Mouse (Mus musculus) heart, embryonic 13.5 days (tissue): Measurements from ENCODE around the gene Ctnnd1. TPM values are rescaled to one million over a fixed set of nuclear protein-coding genes. Genes with fewer than 3 reads are reported as not detected.

ENCODE experiments used
- ATAC-seq: fragments of 200-750 bp; cut with Nextera tagmentation; 2 replicates; pipeline ENCODE4 v1.8.0; 2017; ENCODE audit warnings: moderate TSS enrichment; ENCODE audit not compliant: insufficient number of reproducible peaks, low FRiP score, low TSS enrichment; ENCODE audit errors: extremely low read depth
- H3K27ac ChIP-seq: fragments of 300-500 bp; sonication (generic); replicated peaks from 2 replicates; pipeline ENCODE4 v1.5.1; 2015; ENCODE audit warnings: moderate library complexity, mild to moderate bottlenecking, inconsistent platforms
- H3K27me3 ChIP-seq: fragments of 300-500 bp; sonication (generic); replicated peaks from 2 replicates; pipeline ENCODE4 v1.6.1; 2015; ENCODE audit warnings: mild to moderate bottlenecking, inconsistent platforms
- H3K36me3 ChIP-seq: fragments of 300-500 bp; sonication (generic); 2 replicates; pipeline ENCODE4 v1.6.1; 2015; ENCODE audit warnings: mild to moderate bottlenecking, inconsistent platforms
- H3K4me1 ChIP-seq: fragments of 300-500 bp; sonication (generic); 2 replicates; pipeline ENCODE4 v1.6.1; 2015; ENCODE audit warnings: inconsistent platforms
- H3K4me2 ChIP-seq: fragments of 300-500 bp; sonication (generic); 2 replicates; pipeline ENCODE4 v1.6.1; 2015; ENCODE audit warnings: inconsistent platforms, mild to moderate bottlenecking, moderate library complexity
- H3K4me3 ChIP-seq: fragments of 300-500 bp; sonication (generic); 2 replicates; pipeline ENCODE4 v1.5.1; 2015; ENCODE audit warnings: moderate library complexity, mild to moderate bottlenecking, inconsistent platforms
- H3K9ac ChIP-seq: fragments of 300-500 bp; sonication (generic); 2 replicates; pipeline ENCODE4 v1.6.1; 2015; ENCODE audit warnings: inconsistent platforms, mild to moderate bottlenecking, moderate library complexity
- H3K9me3 ChIP-seq: fragments of 300-500 bp; sonication (generic); 2 replicates; pipeline ENCODE4 v1.6.1; 2016; ENCODE audit warnings: inconsistent platforms
- WGBS: fragments of 180-500 bp; shearing (Covaris S2); methylation state at CpG from one replicate; pipeline ENCODE4 v1.1.7; 2015; ENCODE audit warnings: mixed read lengths; 5-methylcytosine and 5-hydroxymethylcytosine counted together
- polyA plus RNA-seq: library from polyadenylated mRNA; unstranded; fragments of >200 nt; fragmentation: Nextera tagmentation; extraction: Ambion mirVana; gene quantifications from 2 replicates; pipeline ENCODE4 v1.2.1, GENCODE M21; 2015

Gene Ctnnd1
- polyA plus RNA-seq, 1 experiment from 2014 or later, result 63.6 TPM

GRCm38 (mm10) chr2:84670569-84670933 is 20.0 kb upstream of the Ctnnd1 start, which contains the start of gene Selenoh:
Selenoh (minus strand) TSS chr2:84670770.
- Histone ChIP-seq H3K9me3 (no peaks in the 10 kb centered on the region), H3K36me3 (peaks cover 49% of the 10 kb centered on the region), H3K27me3 (no peaks in the 10 kb centered on the region), H3K4me2 (peak within 1 kb of the TSS; percentile 81), H3K27ac (peak within 1 kb of the TSS; percentile 95), H3K9ac (peak within 1 kb of the TSS; percentile 98), H3K4me3 (peak within 1 kb of the TSS; percentile 96), H3K4me1 (peaks cover 22% of the 10 kb centered on the region)
- peak; percentile 81 for ATAC-seq
- WGBS, result under 1% methylated on average over 20 of the region's 20 CpGs

- H3K4me3 ChIP-seq, result peak overlapping the region; percentile 96
- peaks cover 22% of the 10 kb centered on the region for H3K4me1 ChIP-seq
- 3% methylated on average over 39 of the region's 39 CpGs for WGBS
- H3K27me3 ChIP-seq, result no peaks in the 10 kb centered on the region
- peaks cover 43% of the 10 kb centered on the region for H3K36me3 ChIP-seq
- H3K4me2 ChIP-seq, result peak overlapping the region; percentile 81
- H3K27ac ChIP-seq, result peak overlapping the region; percentile 95
- H3K9ac ChIP-seq, result peak overlapping the region; percentile 98
- ATAC-seq, result peak; percentile 28; the same call in 1 of the 2 replicates
- no peaks in the 10 kb centered on the region for H3K9me3 ChIP-seq
These were observed 19.4 kb upstream of the Ctnnd1 start for GRCm38 (mm10) chr2:84669828-84670568.

- 0 out of 2 replicates have a peak overlapping the region, but pooled peaks have one; percentile 18 for H3K4me2 ChIP-seq
- no peak overlapping the region for H3K4me3 ChIP-seq
- ATAC-seq, result no peak
- no peaks in the 10 kb centered on the region for H3K27me3 ChIP-seq
- WGBS, result 53% methylated on average over 12 of the region's 12 CpGs
- H3K9ac ChIP-seq, result 0 out of 2 replicates have a peak overlapping the region, but pooled peaks have one; percentile 44
- peaks cover 17% of the 10 kb centered on the region for H3K36me3 ChIP-seq
- peaks cover 17% of the 10 kb centered on the region for H3K4me1 ChIP-seq
- peak overlapping the region; percentile 73 for H3K27ac ChIP-seq
- no peaks in the 10 kb centered on the region for H3K9me3 ChIP-seq
These were observed 15.5 kb upstream of the Ctnnd1 start for GRCm38 (mm10) chr2:84666081-84666480.

GRCm38 (mm10) chr2:84662866-84663265 is 12.3 kb upstream of the Ctnnd1 start:
- Histone ChIP-seq H3K9ac (no peak overlapping the region), H3K4me3 (no peak overlapping the region), H3K27ac (no peak overlapping the region), H3K9me3 (no peaks in the 10 kb centered on the region), H3K4me1 (peaks cover 4% of the 10 kb centered on the region; the same call in 1 of the 2 replicates), H3K27me3 (no peaks in the 10 kb centered on the region), H3K36me3 (peaks cover 3% of the 10 kb centered on the region; the same call in 1 of the 2 replicates), H3K4me2 (no peak overlapping the region)
- no peak for ATAC-seq
- 26% methylated on average over 2 of the region's 2 CpGs for WGBS

- H3K27ac ChIP-seq, result no peak overlapping the region
- 57% methylated on average over 3 of the region's 3 CpGs for WGBS
- no peak overlapping the region for H3K9ac ChIP-seq
- H3K4me2 ChIP-seq, result no peak overlapping the region
- H3K4me1 ChIP-seq, result no peaks in the 10 kb centered on the region
- H3K9me3 ChIP-seq, result no peaks in the 10 kb centered on the region
- no peak overlapping the region for H3K4me3 ChIP-seq
- H3K36me3 ChIP-seq, result no peaks in the 10 kb centered on the region
- no peak for ATAC-seq
- no peaks in the 10 kb centered on the region for H3K27me3 ChIP-seq
These were observed 9.7 kb upstream of the Ctnnd1 start for GRCm38 (mm10) chr2:84660253-84660652.

GRCm38 (mm10) chr2:84658806-84659205 is 8.2 kb upstream of the Ctnnd1 start, which contains the start of gene Btbd18:
Btbd18 (plus strand) TSS chr2:84659079.
- H3K27ac ChIP-seq, result no peak within 1 kb of the TSS
- H3K36me3 ChIP-seq, result no peaks in the 10 kb centered on the region
- H3K9me3 ChIP-seq, result no peaks in the 10 kb centered on the region
- H3K4me1 ChIP-seq, result no peaks in the 10 kb centered on the region
- H3K27me3 ChIP-seq, result no peaks in the 10 kb centered on the region
- H3K9ac ChIP-seq, result no peak within 1 kb of the TSS
- 88% methylated on average over 32 of the region's 32 CpGs for WGBS
- no peak; the same call in 1 of the 2 replicates for ATAC-seq
- no peak within 1 kb of the TSS for H3K4me3 ChIP-seq
- no peak within 1 kb of the TSS for H3K4me2 ChIP-seq

GRCm38 (mm10) chr2:84655864-84656263 is 5.3 kb upstream of the Ctnnd1 start:
- no peaks in the 10 kb centered on the region for H3K36me3 ChIP-seq
- no peak overlapping the region for H3K27ac ChIP-seq
- no peak for ATAC-seq
- no peaks in the 10 kb centered on the region for H3K27me3 ChIP-seq
- H3K4me1 ChIP-seq, result no peaks in the 10 kb centered on the region
- 44% methylated on average over 1 of the region's 1 CpGs for WGBS
- H3K9ac ChIP-seq, result no peak overlapping the region
- no peaks in the 10 kb centered on the region for H3K9me3 ChIP-seq
- H3K4me3 ChIP-seq, result no peak overlapping the region
- H3K4me2 ChIP-seq, result no peak overlapping the region

- ATAC-seq, result no peak
- Histone ChIP-seq H3K4me2 (no peak overlapping the region), H3K4me1 (no peaks in the 10 kb centered on the region)
These were observed 2.8 kb upstream of the Ctnnd1 start for GRCm38 (mm10) chr2:84653354-84653753.

GRCm38 (mm10) chr2:84649674-84650073 is 891 bp downstream of the Ctnnd1 start:
- no peaks in the 10 kb centered on the region for H3K27me3 ChIP-seq
- H3K36me3 ChIP-seq, result 0 out of 2 replicates have a peak, but pooled peaks cover 5% of the 10 kb centered on the region
- H3K9me3 ChIP-seq, result no peaks in the 10 kb centered on the region
- peak overlapping the region; percentile 95 for H3K9ac ChIP-seq
- peak overlapping the region; percentile 80 for H3K4me2 ChIP-seq
- H3K4me3 ChIP-seq, result peak overlapping the region; percentile 80
- H3K4me1 ChIP-seq, result peaks cover 31% of the 10 kb centered on the region
- under 1% methylated on average over 10 of the region's 10 CpGs for WGBS
- ATAC-seq, result no peak
- H3K27ac ChIP-seq, result peak overlapping the region; percentile 99

More at GRCm38 (mm10) chr2:84653354-84653753, 2.8 kb upstream of the Ctnnd1 start:
- no peak overlapping the region for H3K27ac ChIP-seq
- no peaks in the 10 kb centered on the region for H3K36me3 ChIP-seq
- H3K9ac ChIP-seq, result no peak overlapping the region
- H3K4me3 ChIP-seq, result no peak overlapping the region
- H3K27me3 ChIP-seq, result no peaks in the 10 kb centered on the region
- H3K9me3 ChIP-seq, result no peaks in the 10 kb centered on the region

GRCm38 (mm10) chr2:84648369-84648768 is 2.2 kb downstream of the Ctnnd1 start:
- no peaks in the 10 kb centered on the region for H3K27me3 ChIP-seq
- H3K9ac ChIP-seq, result peak overlapping the region; percentile 95
- no peak for ATAC-seq
- peak overlapping the region; percentile 80 for H3K4me3 ChIP-seq
- H3K4me1 ChIP-seq, result peaks cover 44% of the 10 kb centered on the region
- peak overlapping the region; percentile 74 for H3K27ac ChIP-seq
- H3K4me2 ChIP-seq, result peak overlapping the region; percentile 80
- H3K36me3 ChIP-seq, result 0 out of 2 replicates have a peak, but pooled peaks cover 5% of the 10 kb centered on the region
- no peaks in the 10 kb centered on the region for H3K9me3 ChIP-seq
- WGBS, result 21% methylated on average over 6 of the region's 6 CpGs

- no peak for ATAC-seq
- Histone ChIP-seq H3K9ac (no peak overlapping the region), H3K27me3 (no peaks in the 10 kb centered on the region), H3K4me2 (peak overlapping the region; percentile 80), H3K9me3 (no peaks in the 10 kb centered on the region), H3K4me3 (peak overlapping the region; percentile 80), H3K36me3 (peaks cover 8% of the 10 kb centered on the region), H3K27ac (no peak overlapping the region), H3K4me1 (peaks cover 57% of the 10 kb centered on the region)
- WGBS, result 79% methylated on average over 6 of the region's 6 CpGs
These were observed 3.5 kb downstream of the Ctnnd1 start for GRCm38 (mm10) chr2:84647051-84647568.
